Mouse (Mus musculus): ENCODE results near the gene Ebna1bp2. TPM values are rescaled to one million over a fixed set of nuclear protein-coding genes. Genes with fewer than 3 reads are reported as not detected.

The Ebna1bp2 gene
- polyA plus RNA-seq, 1 experiment from 2014 or later, result 165 TPM

GRCm38 (mm10) chr4:118620967-118621320, 345 bp downstream of the Ebna1bp2 start:
- peak overlapping the region; percentile 88 for H3K4me3 ChIP-seq
- peaks cover 9% of the 10 kb centered on the region; the same call in 1 of the 2 replicates for H3K9me3 ChIP-seq
- peaks cover 9% of the 10 kb centered on the region for H3K4me1 ChIP-seq
- H3K9ac ChIP-seq, result peak overlapping the region; percentile 83
- peaks cover 30% of the 10 kb centered on the region for H3K36me3 ChIP-seq
- 1% methylated on average over 23 of the region's 23 CpGs for WGBS
- no peaks in the 10 kb centered on the region for H3K27me3 ChIP-seq
- H3K27ac ChIP-seq, result no peak overlapping the region
- peak; percentile 42 for ATAC-seq (ENCODE audit: insufficient number of reproducible peaks, insufficient read depth, low FRiP score, low TSS enrichment)
- H3K4me2 ChIP-seq (replicated peaks), result peak overlapping the region; percentile 89

GRCm38 (mm10) chr4:118621781-118622180, 1.2 kb downstream of the Ebna1bp2 start:
- Histone ChIP-seq H3K4me1 (peaks cover 9% of the 10 kb centered on the region), H3K27ac (no peak overlapping the region), H3K4me3 (peak overlapping the region; percentile 88), H3K27me3 (no peaks in the 10 kb centered on the region), H3K4me2 (replicated peaks) (peak overlapping the region; percentile 89), H3K9ac (peak overlapping the region; percentile 83; the same call in 1 of the 2 replicates), H3K9me3 (peaks cover 7% of the 10 kb centered on the region; the same call in 1 of the 2 replicates), H3K36me3 (peaks cover 33% of the 10 kb centered on the region)
- ATAC-seq (ENCODE audit: insufficient number of reproducible peaks, insufficient read depth, low FRiP score, low TSS enrichment), result no peak
- 90% methylated on average over 9 of the region's 9 CpGs for WGBS

- ATAC-seq (ENCODE audit: insufficient number of reproducible peaks, insufficient read depth, low FRiP score, low TSS enrichment), result no peak
- Histone ChIP-seq H3K27me3 (no peaks in the 10 kb centered on the region), H3K27ac (no peak overlapping the region), H3K4me1 (no peaks in the 10 kb centered on the region), H3K4me2 (replicated peaks) (no peak overlapping the region), H3K36me3 (peaks cover 42% of the 10 kb centered on the region), H3K4me3 (no peak overlapping the region), H3K9ac (no peak overlapping the region), H3K9me3 (no peaks in the 10 kb centered on the region)
- WGBS, result 93% methylated on average over 5 of the region's 5 CpGs
Observed at GRCm38 (mm10) chr4:118630261-118630660, 9.7 kb downstream of the Ebna1bp2 start.

GRCm38 (mm10) chr4:118642346-118643190, 22.0 kb downstream of the Ebna1bp2 start:
- no peaks in the 10 kb centered on the region for H3K9me3 ChIP-seq
- 39% methylated on average over 20 of the region's 20 CpGs for WGBS
- H3K27me3 ChIP-seq, result no peaks in the 10 kb centered on the region
- no peaks in the 10 kb centered on the region for H3K4me1 ChIP-seq
- H3K4me2 ChIP-seq (replicated peaks), result 0 out of 2 replicates have a peak overlapping the region, but pooled peaks have one; percentile 3
- no peak overlapping the region for H3K27ac ChIP-seq
- no peak overlapping the region for H3K9ac ChIP-seq
- no peaks in the 10 kb centered on the region for H3K36me3 ChIP-seq
- H3K4me3 ChIP-seq, result no peak overlapping the region
- ATAC-seq (ENCODE audit: insufficient number of reproducible peaks, insufficient read depth, low FRiP score, low TSS enrichment), result no peak

GRCm38 (mm10) chr4:118645234-118645633, 24.6 kb downstream of the Ebna1bp2 start:
- Histone ChIP-seq H3K4me3 (no peak overlapping the region), H3K9me3 (no peaks in the 10 kb centered on the region), H3K4me1 (no peaks in the 10 kb centered on the region), H3K9ac (no peak overlapping the region), H3K4me2 (replicated peaks) (no peak overlapping the region), H3K27me3 (no peaks in the 10 kb centered on the region), H3K36me3 (no peaks in the 10 kb centered on the region), H3K27ac (no peak overlapping the region)
- 9% methylated on average over 2 of the region's 2 CpGs for WGBS
- no peak for ATAC-seq (ENCODE audit: insufficient number of reproducible peaks, insufficient read depth, low FRiP score, low TSS enrichment)

- Histone ChIP-seq H3K4me1 (no peaks in the 10 kb centered on the region), H3K4me3 (no peak within 1 kb of the TSS)
- ATAC-seq (ENCODE audit: insufficient number of reproducible peaks, insufficient read depth, low FRiP score, low TSS enrichment), result no peak
Observed at GRCm38 (mm10) chr4:118658652-118659051, 38.1 kb downstream of the Ebna1bp2 start, which contains the start of gene Olfr62. TSS of gene Olfr62 (plus strand) at chr4:118658952.

More at GRCm38 (mm10) chr4:118658652-118659051, 38.1 kb downstream of the Ebna1bp2 start, which contains the start of gene Olfr62:
- Histone ChIP-seq H3K9me3 (no peaks in the 10 kb centered on the region), H3K4me2 (replicated peaks) (no peak within 1 kb of the TSS), H3K9ac (no peak within 1 kb of the TSS), H3K27me3 (no peaks in the 10 kb centered on the region), H3K27ac (no peak within 1 kb of the TSS), H3K36me3 (no peaks in the 10 kb centered on the region)

Other genes with a start within 250 kb of the Ebna1bp2 start
- 11.1 and 11.3 TPM in 2 replicates for gene Szt2, start 211.5 kb upstream of the Ebna1bp2 start, polyA plus RNA-seq (2016; fragmentation: Nextera tagmentation; extraction: Ambion mirVana)
- gene Med8, start 211.5 kb upstream of the Ebna1bp2 start, polyA plus RNA-seq (2016; fragmentation: Nextera tagmentation; extraction: Ambion mirVana), result 125 TPM in 2 replicates
- 48.4 and 50.3 TPM in 2 replicates for gene Elovl1, start 192.7 kb upstream of the Ebna1bp2 start, polyA plus RNA-seq (2016; fragmentation: Nextera tagmentation; extraction: Ambion mirVana)
- 250 and 253 TPM in 2 replicates for gene Cdc20, start 183.4 kb upstream of the Ebna1bp2 start, polyA plus RNA-seq (2016; fragmentation: Nextera tagmentation; extraction: Ambion mirVana)
- 0.61 and 0.64 TPM in 2 replicates for gene Mpl, start 163.3 kb upstream of the Ebna1bp2 start, polyA plus RNA-seq (2016; fragmentation: Nextera tagmentation; extraction: Ambion mirVana)
- 23.3 and 25.5 TPM in 2 replicates for gene Tie1, start 130.7 kb upstream of the Ebna1bp2 start, polyA plus RNA-seq (2016; fragmentation: Nextera tagmentation; extraction: Ambion mirVana)
- 1.8 TPM in 2 replicates for gene 2610528J11Rik, start 93.8 kb upstream of the Ebna1bp2 start, polyA plus RNA-seq (2016; fragmentation: Nextera tagmentation; extraction: Ambion mirVana)
- gene Tmem125, start 76.8 kb upstream of the Ebna1bp2 start, polyA plus RNA-seq (2016; fragmentation: Nextera tagmentation; extraction: Ambion mirVana), result 0.80 and 0.87 TPM in 2 replicates
- 0.41 and 0.46 TPM in 2 replicates for gene Cfap57, start within 50 bp of the Ebna1bp2 start, polyA plus RNA-seq (2016; fragmentation: Nextera tagmentation; extraction: Ambion mirVana)
- not detected in 2 replicates for gene Olfr62, start 38.2 kb downstream of the Ebna1bp2 start, polyA plus RNA-seq (2016; fragmentation: Nextera tagmentation; extraction: Ambion mirVana)
- gene Olfr1342, start 72.0 kb downstream of the Ebna1bp2 start, polyA plus RNA-seq (2016; fragmentation: Nextera tagmentation; extraction: Ambion mirVana), result 0.05 and 0.20 TPM in 2 replicates
- not detected in 2 replicates for gene Olfr1341, start 82.7 kb downstream of the Ebna1bp2 start, polyA plus RNA-seq (2016; fragmentation: Nextera tagmentation; extraction: Ambion mirVana)
- not detected in 2 replicates for gene Olfr1340, start 99.3 kb downstream of the Ebna1bp2 start, polyA plus RNA-seq (2016; fragmentation: Nextera tagmentation; extraction: Ambion mirVana)
- gene Olfr1339, start 111.4 kb downstream of the Ebna1bp2 start, polyA plus RNA-seq (2016; fragmentation: Nextera tagmentation; extraction: Ambion mirVana), result not detected in 2 replicates
- not detected in 2 replicates for gene Olfr1338, start 137.9 kb downstream of the Ebna1bp2 start, polyA plus RNA-seq (2016; fragmentation: Nextera tagmentation; extraction: Ambion mirVana)
- not detected in 2 replicates for gene Olfr1337, start 161.8 kb downstream of the Ebna1bp2 start, polyA plus RNA-seq (2016; fragmentation: Nextera tagmentation; extraction: Ambion mirVana)
- gene Olfr1335, start 189.1 kb downstream of the Ebna1bp2 start, polyA plus RNA-seq (2016; fragmentation: Nextera tagmentation; extraction: Ambion mirVana), result not detected in 2 replicates
- gene Olfr1333, start 215.5 kb downstream of the Ebna1bp2 start, polyA plus RNA-seq (2016; fragmentation: Nextera tagmentation; extraction: Ambion mirVana), result not detected in 2 replicates
- not detected in 2 replicates for gene Olfr1331, start 243.8 kb downstream of the Ebna1bp2 start, polyA plus RNA-seq (2016; fragmentation: Nextera tagmentation; extraction: Ambion mirVana)

Data from embryonic facial prominence, embryonic 12.5 days (tissue).